Mouse (Mus musculus): ENCODE results near the gene Gm42791. TPM values are rescaled to one million over a fixed set of nuclear protein-coding genes. Genes with fewer than 3 reads are reported as not detected.
A peak's percentile ranks its signal among the peaks of the same experiment; 100 is the strongest.

Gm42791 gene
- total and polyA plus RNA-seq, 2 experiments from 2014 or later: 5.7 TPM; not detected in 1

DNA sequence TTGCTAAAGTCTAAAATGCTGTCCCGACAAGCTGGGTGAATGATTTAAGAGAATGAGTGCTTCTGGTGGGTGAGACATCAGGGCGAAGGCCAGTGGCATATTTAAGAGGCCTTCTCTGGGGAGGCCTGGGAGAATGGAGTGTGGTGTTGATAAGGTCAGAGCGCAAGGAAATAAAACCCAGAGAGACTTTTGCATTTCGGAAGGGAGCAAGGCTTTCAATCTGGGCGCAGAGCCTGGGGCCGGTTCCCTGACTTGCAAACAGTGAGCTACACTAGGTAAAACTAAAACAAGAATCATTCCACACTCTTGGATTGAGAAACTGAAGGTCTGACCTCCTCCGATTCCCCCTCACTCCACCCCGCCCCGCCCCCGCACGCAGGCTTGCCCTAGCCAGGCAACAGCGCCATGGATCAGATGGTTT lies 4.0 kb downstream of the Gm42791 start:
- 89% methylated on average over 12 of the region's 12 CpGs for WGBS
- ATAC-seq (no peak), DNase-seq (no peak)
- no peak overlapping the region for H3K9ac ChIP-seq
- H3K4me1 ChIP-seq (ENCODE audit: insufficient read depth): peaks cover 7% of the 10 kb centered on the region; the same call in 1 of the 2 replicates
- no peak for TF ChIP-seq CTCF (IDR thresholded peaks at IDR 0.05; ENCODE audit: low read depth)
- H3K4me3 ChIP-seq (ENCODE audit: low read depth, low read length): no peak overlapping the region
- no peaks in the 10 kb centered on the region for H3K27me3 ChIP-seq (ENCODE audit: insufficient read depth, low read length)
- H3K9me3 ChIP-seq (ENCODE audit: low read length): no peaks in the 10 kb centered on the region
- H3K36me3 ChIP-seq (ENCODE audit: insufficient read depth): no peaks in the 10 kb centered on the region
- H3K4me2 ChIP-seq (ENCODE audit: low read depth): no peak overlapping the region
- H3K27ac ChIP-seq (ENCODE audit: low read depth, low read length): no peak overlapping the region

DNA sequence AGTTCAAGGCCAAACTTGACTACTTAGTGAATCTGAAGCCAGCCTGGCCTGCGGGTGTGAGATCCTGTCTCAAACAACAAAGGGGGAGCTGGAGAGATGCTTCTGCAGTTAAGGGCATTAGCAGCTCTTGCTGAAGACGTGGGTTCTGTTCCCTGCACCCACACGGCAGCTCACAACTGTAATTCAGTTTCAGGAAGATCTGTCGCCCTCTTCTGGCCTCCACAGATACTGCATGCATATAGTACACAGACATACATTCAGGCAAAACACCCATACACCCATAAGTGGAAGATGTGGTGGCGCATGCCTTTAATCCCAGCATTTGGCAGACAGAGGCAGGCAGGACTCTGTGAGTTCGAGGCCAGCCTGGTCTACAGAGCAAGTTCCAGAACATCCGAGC lies 5.5 kb downstream of the Gm42791 start:
- no peaks in the 10 kb centered on the region; the same call in 1 of the 2 replicates for H3K4me1 ChIP-seq (ENCODE audit: insufficient read depth)
- DNase-seq (no peak), ATAC-seq (no peak)
- H3K9me3 ChIP-seq (ENCODE audit: low read length): 0 out of 2 replicates have a peak, but pooled peaks cover 4% of the 10 kb centered on the region
- no peak overlapping the region for H3K4me3 ChIP-seq (ENCODE audit: low read depth, low read length)
- no peak overlapping the region for H3K27ac ChIP-seq (ENCODE audit: low read depth, low read length)
- no peak overlapping the region for H3K4me2 ChIP-seq (ENCODE audit: low read depth)
- H3K27me3 ChIP-seq (ENCODE audit: insufficient read depth, low read length): no peaks in the 10 kb centered on the region
- peak; percentile 53; the same call in 1 of the 2 replicates for TF ChIP-seq CTCF (IDR thresholded peaks at IDR 0.05; ENCODE audit: low read depth)
- no peak overlapping the region for H3K9ac ChIP-seq
- 86% methylated on average over 7 of the region's 7 CpGs for WGBS
- no peaks in the 10 kb centered on the region for H3K36me3 ChIP-seq (ENCODE audit: insufficient read depth)

DNA sequence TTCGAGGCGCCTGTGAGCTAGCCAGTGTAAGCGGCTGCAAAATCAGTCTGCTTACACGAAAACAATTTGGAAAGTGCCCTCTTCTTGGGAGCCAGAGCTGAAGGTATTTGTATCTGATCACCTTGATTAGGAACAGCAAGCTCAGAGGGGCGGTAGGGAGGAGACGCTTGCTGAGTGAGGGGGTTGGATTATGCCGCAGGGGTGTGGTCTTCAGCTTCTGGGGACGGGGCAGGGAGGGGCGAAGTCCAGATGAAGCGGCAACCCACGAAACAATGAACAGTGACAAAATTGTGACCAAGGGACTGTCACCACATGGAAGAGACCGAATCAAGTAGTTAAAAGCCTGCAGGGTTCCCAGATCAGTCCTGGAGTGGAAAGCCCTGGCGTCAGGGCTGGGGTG lies 10.0 kb downstream of the Gm42791 start:
- WGBS: 43% methylated on average over 13 of the region's 13 CpGs
- TF ChIP-seq CTCF (IDR thresholded peaks at IDR 0.05; ENCODE audit: low read depth): no peak
- no peak overlapping the region for H3K27ac ChIP-seq (ENCODE audit: low read depth, low read length)

DNA sequence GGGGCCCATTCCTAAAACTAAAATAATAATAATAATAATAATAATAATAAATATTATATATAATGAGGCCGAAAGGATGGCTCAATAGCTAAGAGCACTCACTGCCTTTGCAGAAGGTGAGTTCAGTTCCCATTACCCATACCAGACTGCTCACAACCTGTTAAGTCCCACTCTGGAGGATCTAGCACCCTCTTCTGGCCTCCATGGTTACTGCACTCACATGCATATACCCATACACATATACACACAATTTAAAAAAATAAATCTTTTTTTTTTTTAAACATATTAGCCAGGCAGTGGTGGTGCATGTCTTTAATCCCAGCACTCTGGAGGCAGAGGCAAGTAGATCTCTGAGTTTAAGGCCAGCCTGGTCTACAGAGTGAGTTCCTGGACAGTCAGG lies 11.3 kb downstream of the Gm42791 start:
- H3K4me3 ChIP-seq (ENCODE audit: low read depth, low read length): no peak overlapping the region
- WGBS: 100% methylated on average over 1 of the region's 1 CpGs

More for the DNA sequence above, 10.0 kb downstream of the Gm42791 start:
- Histone ChIP-seq H3K4me1 (ENCODE audit: insufficient read depth) (no peaks in the 10 kb centered on the region), H3K36me3 (ENCODE audit: insufficient read depth) (no peaks in the 10 kb centered on the region), H3K9ac (no peak overlapping the region), H3K9me3 (ENCODE audit: low read length) (0 out of 2 replicates have a peak, but pooled peaks cover 4% of the 10 kb centered on the region), H3K4me3 (ENCODE audit: low read depth, low read length) (no peak overlapping the region), H3K27me3 (ENCODE audit: insufficient read depth, low read length) (no peaks in the 10 kb centered on the region), H3K4me2 (ENCODE audit: low read depth) (no peak overlapping the region)
- DNase-seq (no peak), ATAC-seq (no peak)

DNA sequence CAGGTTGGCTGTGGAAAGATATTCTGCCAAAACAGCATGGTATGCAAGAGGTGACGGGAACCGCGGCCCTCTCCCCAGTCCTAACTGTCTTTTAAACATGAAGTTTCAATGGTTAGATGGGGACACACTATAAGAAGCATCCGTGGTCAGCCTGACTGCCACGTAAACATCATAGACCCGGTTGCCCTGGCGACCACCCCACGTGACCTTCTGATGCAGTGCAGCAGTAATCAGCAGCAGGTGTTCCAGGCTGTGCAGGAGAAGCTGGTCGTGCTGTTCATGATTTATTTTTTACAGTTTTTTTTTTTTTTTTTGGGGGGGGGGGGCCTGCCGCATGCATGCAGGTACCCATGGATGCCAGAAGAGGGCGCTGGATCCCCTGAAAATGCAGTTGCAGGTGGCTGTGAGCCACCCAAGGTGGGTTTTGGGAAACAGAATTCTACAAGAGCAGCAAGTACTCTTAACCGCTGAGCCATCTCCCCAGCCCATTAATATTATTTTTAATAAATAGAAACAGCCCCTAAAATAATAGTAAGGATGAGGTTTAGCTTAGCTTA lies 11.8 kb downstream of the Gm42791 start:
- Histone ChIP-seq H3K9me3 (ENCODE audit: low read length) (0 out of 2 replicates have a peak, but pooled peaks cover 4% of the 10 kb centered on the region), H3K4me2 (ENCODE audit: low read depth) (no peak overlapping the region), H3K27me3 (ENCODE audit: insufficient read depth, low read length) (no peaks in the 10 kb centered on the region), H3K27ac (ENCODE audit: low read depth, low read length) (no peak overlapping the region), H3K36me3 (ENCODE audit: insufficient read depth) (no peaks in the 10 kb centered on the region), H3K4me1 (ENCODE audit: insufficient read depth) (no peaks in the 10 kb centered on the region), H3K9ac (no peak overlapping the region), H3K4me3 (ENCODE audit: low read depth, low read length) (no peak overlapping the region)
- no peak for ATAC-seq
- no peak for DNase-seq
- TF ChIP-seq CTCF (IDR thresholded peaks at IDR 0.05; ENCODE audit: low read depth): no peak
- 86% methylated on average over 12 of the region's 12 CpGs for WGBS

More for the DNA sequence above, 11.3 kb downstream of the Gm42791 start:
- no peak for ATAC-seq
- Histone ChIP-seq H3K9me3 (ENCODE audit: low read length) (0 out of 2 replicates have a peak, but pooled peaks cover 4% of the 10 kb centered on the region), H3K4me2 (ENCODE audit: low read depth) (no peak overlapping the region), H3K27me3 (ENCODE audit: insufficient read depth, low read length) (no peaks in the 10 kb centered on the region), H3K4me1 (ENCODE audit: insufficient read depth) (no peaks in the 10 kb centered on the region), H3K36me3 (ENCODE audit: insufficient read depth) (no peaks in the 10 kb centered on the region), H3K27ac (ENCODE audit: low read depth, low read length) (no peak overlapping the region), H3K9ac (no peak overlapping the region)
- no peak for DNase-seq
- TF ChIP-seq CTCF (IDR thresholded peaks at IDR 0.05; ENCODE audit: low read depth): no peak; the same call in 1 of the 2 replicates

DNA sequence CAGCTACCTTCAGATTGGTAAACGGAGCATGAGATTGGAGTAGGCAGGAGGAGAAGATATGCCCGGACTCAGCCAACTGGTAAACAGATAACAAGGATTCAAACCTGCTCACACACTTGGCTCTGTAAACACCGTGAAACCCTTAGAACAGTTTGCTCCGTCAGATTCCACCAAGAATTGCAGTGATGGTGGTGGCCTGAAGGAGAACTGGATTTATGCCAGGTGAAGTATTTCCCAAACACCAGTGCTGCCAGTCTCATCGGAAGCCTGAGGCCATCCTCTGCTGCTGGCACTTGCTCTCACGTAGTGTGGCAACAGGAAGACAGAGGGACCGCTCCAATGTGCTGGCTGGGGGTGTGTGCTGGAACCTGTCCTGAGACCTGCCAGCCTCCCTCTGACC lies 12.6 kb downstream of the Gm42791 start:
- no peak for DNase-seq
- H3K9ac ChIP-seq: no peak overlapping the region
- no peaks in the 10 kb centered on the region for H3K36me3 ChIP-seq (ENCODE audit: insufficient read depth)
- no peaks in the 10 kb centered on the region for H3K4me1 ChIP-seq (ENCODE audit: insufficient read depth)
- WGBS: 84% methylated on average over 7 of the region's 7 CpGs
- H3K27ac ChIP-seq (ENCODE audit: low read depth, low read length): no peak overlapping the region
- H3K27me3 ChIP-seq (ENCODE audit: insufficient read depth, low read length): no peaks in the 10 kb centered on the region
- no peak for ATAC-seq
- no peak overlapping the region for H3K4me3 ChIP-seq (ENCODE audit: low read depth, low read length)
- no peak for TF ChIP-seq CTCF (IDR thresholded peaks at IDR 0.05; ENCODE audit: low read depth)
- H3K9me3 ChIP-seq (ENCODE audit: low read length): 0 out of 2 replicates have a peak, but pooled peaks cover 4% of the 10 kb centered on the region
- no peak overlapping the region for H3K4me2 ChIP-seq (ENCODE audit: low read depth)

DNA sequence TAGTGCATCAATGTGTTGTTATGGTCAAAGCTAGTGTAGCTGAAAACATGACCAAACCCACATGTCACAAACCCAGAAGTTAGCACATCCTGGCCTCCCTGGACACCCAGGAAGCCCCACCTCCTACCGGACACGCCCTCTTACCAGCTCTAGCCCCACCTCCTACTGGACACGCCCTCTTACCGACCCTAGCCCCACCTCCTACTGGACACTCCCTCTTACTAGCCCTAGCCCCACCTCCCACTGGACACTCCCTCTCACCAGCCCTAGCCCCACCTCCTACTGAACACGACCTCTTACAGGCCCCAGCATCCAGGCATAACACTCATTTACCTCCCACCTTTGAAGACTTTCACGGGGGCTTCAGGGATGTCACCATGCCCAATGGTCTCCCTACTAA lies 14.3 kb downstream of the Gm42791 start:
- TF ChIP-seq CTCF (IDR thresholded peaks at IDR 0.05; ENCODE audit: low read depth): no peak
- DNase-seq: no peak
- H3K4me1 ChIP-seq (ENCODE audit: insufficient read depth): no peaks in the 10 kb centered on the region
- H3K9me3 ChIP-seq (ENCODE audit: low read length): 0 out of 2 replicates have a peak, but pooled peaks cover 4% of the 10 kb centered on the region
- ATAC-seq: no peak
- H3K27me3 ChIP-seq (ENCODE audit: insufficient read depth, low read length): no peaks in the 10 kb centered on the region
- 60% methylated on average over 6 of the region's 6 CpGs for WGBS
- no peak overlapping the region for H3K27ac ChIP-seq (ENCODE audit: low read depth, low read length)
- no peak overlapping the region for H3K9ac ChIP-seq
- no peak overlapping the region for H3K4me2 ChIP-seq (ENCODE audit: low read depth)
- H3K4me3 ChIP-seq (ENCODE audit: low read depth, low read length): no peak overlapping the region
- H3K36me3 ChIP-seq (ENCODE audit: insufficient read depth): no peaks in the 10 kb centered on the region

Data from forebrain, postnatal 0 days (tissue).